Mouse (Mus musculus) intestine, embryonic 15.5 days (tissue): Measurements from ENCODE around the gene Agbl2. TPM values are rescaled to one million over a fixed set of nuclear protein-coding genes. Genes with fewer than 3 reads are reported as not detected.

Experiments used
- ATAC-seq: fragments of 200-750 bp; cut with Nextera tagmentation; 2 replicates; pipeline ENCODE4 v1.8.0; 2017; ENCODE audit warnings: moderate TSS enrichment, moderate library complexity
- H3K27ac ChIP-seq: fragments of 300-500 bp; sonication (generic); 2 replicates; pipeline ENCODE4 v1.5.1; 2015; ENCODE audit warnings: mild to moderate bottlenecking, inconsistent platforms
- H3K27me3 ChIP-seq: fragments of 300-500 bp; sonication (generic); replicated peaks from 2 replicates; pipeline ENCODE4 v1.6.1; 2015; ENCODE audit warnings: inconsistent platforms
- H3K36me3 ChIP-seq: fragments of 300-500 bp; sonication (generic); 2 replicates; pipeline ENCODE4 v1.6.1; 2015; ENCODE audit warnings: inconsistent platforms
- H3K4me1 ChIP-seq: fragments of 300-500 bp; sonication (generic); replicated peaks from 2 replicates; pipeline ENCODE4 v1.6.1; 2015; ENCODE audit warnings: inconsistent platforms
- H3K4me2 ChIP-seq: fragments of 300-500 bp; sonication (generic); replicated peaks from 2 replicates; pipeline ENCODE4 v1.6.1; 2015; ENCODE audit warnings: mild to moderate bottlenecking, inconsistent platforms
- H3K4me3 ChIP-seq: fragments of 300-500 bp; sonication (generic); replicated peaks from 2 replicates; pipeline ENCODE4 v1.5.1; 2015; ENCODE audit warnings: inconsistent platforms
- H3K9ac ChIP-seq: fragments of 300-500 bp; sonication (generic); 2 replicates; pipeline ENCODE4 v1.6.1; 2015; ENCODE audit warnings: inconsistent platforms
- H3K9me3 ChIP-seq: fragments of 300-500 bp; sonication (generic); 2 replicates; pipeline ENCODE4 v1.6.1; 2016; ENCODE audit warnings: inconsistent platforms
- WGBS: fragments of 180-500 bp; shearing (Covaris S2); methylation state at CpG from one replicate; pipeline ENCODE4 v1.1.7; 2015; 5-methylcytosine and 5-hydroxymethylcytosine counted together
- polyA plus RNA-seq: library from polyadenylated mRNA; unstranded; fragments of >200 nt; fragmentation: Nextera tagmentation; extraction: Ambion mirVana; gene quantifications from 2 replicates; pipeline ENCODE4 v1.2.1, GENCODE M21; 2015

The Agbl2 gene
- polyA plus RNA-seq, 1 experiment from 2014 or later = 0.57 TPM

- H3K27ac ChIP-seq = peak overlapping the region; percentile 85
- under 1% methylated on average over 13 of the region's 13 CpGs for WGBS
- H3K4me1 ChIP-seq = no peaks in the 10 kb centered on the region
- H3K36me3 ChIP-seq = peaks cover 13% of the 10 kb centered on the region
- H3K4me2 ChIP-seq = peak overlapping the region; percentile 54
- no peaks in the 10 kb centered on the region for H3K9me3 ChIP-seq
- H3K9ac ChIP-seq = peak overlapping the region; percentile 95
- no peak for ATAC-seq
- peak overlapping the region; percentile 87 for H3K4me3 ChIP-seq
- no peaks in the 10 kb centered on the region for H3K27me3 ChIP-seq
Observed at GRCm38 (mm10) chr2:90847681-90848050, 65.1 kb downstream of the Agbl2 start.

DNA sequence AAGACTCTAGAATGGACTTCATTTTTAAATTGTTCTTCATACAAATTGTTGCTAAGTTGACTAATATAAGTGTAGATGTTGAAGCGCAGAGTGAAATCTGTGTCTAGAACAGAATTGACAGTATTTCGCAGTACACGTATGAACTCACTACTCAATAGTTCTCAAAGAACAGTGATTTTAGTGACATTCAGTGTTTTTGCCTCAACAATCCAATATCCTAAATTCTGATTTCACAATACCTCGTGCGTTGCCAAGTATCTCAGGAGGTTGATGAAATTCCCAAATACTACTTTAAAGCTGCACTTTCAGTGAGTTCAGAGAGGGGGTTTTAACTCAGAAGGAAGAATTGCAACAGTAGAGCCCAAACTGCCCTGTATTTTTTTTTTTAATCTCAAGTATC, 65.8 kb downstream of the Agbl2 start:
- Histone ChIP-seq H3K27me3 (no peaks in the 10 kb centered on the region), H3K4me2 (peak overlapping the region; percentile 54), H3K9ac (no peak overlapping the region; the same call in 1 of the 2 replicates), H3K4me1 (no peaks in the 10 kb centered on the region), H3K27ac (no peak overlapping the region), H3K4me3 (peak overlapping the region; percentile 87), H3K9me3 (no peaks in the 10 kb centered on the region), H3K36me3 (peaks cover 17% of the 10 kb centered on the region)
- no peak for ATAC-seq
- 78% methylated on average over 5 of the region's 5 CpGs for WGBS

- Histone ChIP-seq H3K27me3 (no peaks in the 10 kb centered on the region), H3K36me3 (peaks cover 18% of the 10 kb centered on the region), H3K9me3 (no peaks in the 10 kb centered on the region), H3K4me3 (no peak overlapping the region), H3K9ac (no peak overlapping the region), H3K4me2 (no peak overlapping the region), H3K4me1 (no peaks in the 10 kb centered on the region), H3K27ac (no peak overlapping the region)
- WGBS = 97% methylated on average over 1 of the region's 1 CpGs
- no peak for ATAC-seq
Observed at GRCm38 (mm10) chr2:90850401-90850800, 67.9 kb downstream of the Agbl2 start.

- Histone ChIP-seq H3K4me2 (no peak overlapping the region), H3K9ac (no peak overlapping the region), H3K4me3 (no peak overlapping the region), H3K27ac (no peak overlapping the region), H3K9me3 (no peaks in the 10 kb centered on the region), H3K27me3 (no peaks in the 10 kb centered on the region), H3K4me1 (no peaks in the 10 kb centered on the region), H3K36me3 (peaks cover 29% of the 10 kb centered on the region)
- WGBS = 98% methylated on average over 2 of the region's 2 CpGs
- ATAC-seq = no peak
Observed at GRCm38 (mm10) chr2:90861486-90861885, 79.0 kb downstream of the Agbl2 start.

- no peaks in the 10 kb centered on the region for H3K27me3 ChIP-seq
- H3K9ac ChIP-seq = no peak overlapping the region
- no peak overlapping the region for H3K4me3 ChIP-seq
- ATAC-seq = no peak
- H3K4me1 ChIP-seq = no peaks in the 10 kb centered on the region
- H3K36me3 ChIP-seq = peaks cover 28% of the 10 kb centered on the region
- no peak overlapping the region for H3K4me2 ChIP-seq
- no peaks in the 10 kb centered on the region for H3K9me3 ChIP-seq
- no peak overlapping the region for H3K27ac ChIP-seq
Observed at GRCm38 (mm10) chr2:90864184-90864583, 81.7 kb downstream of the Agbl2 start.

- Histone ChIP-seq H3K27ac (no peak overlapping the region), H3K27me3 (no peaks in the 10 kb centered on the region), H3K9ac (no peak overlapping the region), H3K4me3 (no peak overlapping the region), H3K4me2 (no peak overlapping the region), H3K4me1 (peaks cover 13% of the 10 kb centered on the region), H3K9me3 (no peaks in the 10 kb centered on the region), H3K36me3 (peaks cover 24% of the 10 kb centered on the region)
- peak; percentile 84 for ATAC-seq
- 24% methylated on average over 3 of the region's 3 CpGs for WGBS
Observed at GRCm38 (mm10) chr2:90866524-90866923, 84.0 kb downstream of the Agbl2 start.

- no peak overlapping the region for H3K4me2 ChIP-seq
- H3K9ac ChIP-seq = 0 out of 2 replicates have a peak overlapping the region, but pooled peaks have one; percentile 20
- no peaks in the 10 kb centered on the region for H3K9me3 ChIP-seq
- no peaks in the 10 kb centered on the region for H3K27me3 ChIP-seq
- ATAC-seq = peak; percentile 69
- 11% methylated on average over 4 of the region's 4 CpGs for WGBS
- H3K4me3 ChIP-seq = no peak overlapping the region
- H3K36me3 ChIP-seq = peaks cover 14% of the 10 kb centered on the region
- H3K27ac ChIP-seq = peak overlapping the region; percentile 52
- H3K4me1 ChIP-seq = peaks cover 13% of the 10 kb centered on the region
Observed at GRCm38 (mm10) chr2:90870136-90870601, 87.6 kb downstream of the Agbl2 start.

DNA sequence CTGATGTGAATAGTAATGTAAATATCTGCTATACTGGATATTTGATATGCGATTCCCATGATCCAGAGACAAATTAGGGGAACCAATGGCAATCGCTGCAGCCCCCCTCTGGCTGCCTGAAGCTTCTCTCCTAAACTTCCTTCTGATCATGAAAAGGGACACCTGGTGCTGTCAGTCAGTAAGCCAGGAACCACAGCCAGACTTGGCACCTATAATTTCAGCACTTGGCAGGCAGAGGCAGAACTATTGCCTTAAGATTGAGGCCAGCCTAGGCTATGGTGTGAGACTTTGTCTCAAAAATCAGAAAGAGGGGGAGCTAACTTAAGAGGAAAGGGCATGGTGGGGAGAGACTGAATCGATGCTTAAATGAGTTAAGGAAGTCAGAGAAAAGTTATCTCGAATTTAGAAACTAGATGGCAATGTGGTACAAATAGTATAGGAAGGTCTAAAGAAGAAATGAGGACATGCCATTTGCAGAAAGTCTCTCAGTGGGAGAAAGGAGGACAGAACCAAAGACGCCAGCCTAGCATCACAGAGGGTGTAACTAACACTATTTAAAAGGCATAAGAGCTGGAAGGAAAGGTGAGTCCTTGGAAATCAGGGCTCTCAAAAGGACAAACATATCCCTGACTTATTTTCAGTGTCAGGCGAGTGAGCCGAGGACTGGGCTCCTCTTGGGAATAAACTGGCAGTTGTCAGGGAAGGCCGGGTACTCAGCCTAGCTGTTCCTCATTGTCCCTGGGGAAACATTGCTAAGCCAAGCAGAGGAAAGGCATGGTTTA, 88.8 kb downstream of the Agbl2 start:
- Histone ChIP-seq H3K9me3 (no peaks in the 10 kb centered on the region), H3K4me2 (no peak overlapping the region), H3K4me1 (peaks cover 13% of the 10 kb centered on the region), H3K27me3 (no peaks in the 10 kb centered on the region), H3K36me3 (peaks cover 5% of the 10 kb centered on the region; the same call in 1 of the 2 replicates), H3K4me3 (no peak overlapping the region), H3K27ac (no peak overlapping the region), H3K9ac (no peak overlapping the region)
- no peak for ATAC-seq
- 69% methylated on average over 8 of the region's 8 CpGs for WGBS

DNA sequence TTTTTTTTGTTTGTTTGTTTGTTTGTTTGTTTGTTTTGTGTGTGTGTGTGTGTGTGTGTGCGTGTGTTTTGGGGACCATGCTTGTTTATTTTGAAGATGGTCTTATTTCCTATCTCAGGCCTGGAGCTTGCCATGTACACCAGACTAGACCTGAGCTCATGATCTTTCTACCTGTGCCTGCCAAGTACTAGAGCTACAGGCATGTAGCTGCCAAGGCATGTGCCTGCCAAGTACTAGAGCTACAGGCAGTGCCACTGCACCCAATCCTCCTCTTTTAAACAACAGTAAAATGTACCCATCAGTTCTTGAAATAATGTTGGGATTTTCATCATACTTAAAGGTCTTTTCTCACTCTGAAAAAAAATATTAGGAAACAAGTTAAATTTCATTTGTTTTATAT, 91.5 kb downstream of the Agbl2 start:
- no peak overlapping the region for H3K9ac ChIP-seq
- H3K4me2 ChIP-seq = no peak overlapping the region
- H3K27ac ChIP-seq = no peak overlapping the region
- no peaks in the 10 kb centered on the region for H3K9me3 ChIP-seq
- H3K4me3 ChIP-seq = no peak overlapping the region
- peaks cover 13% of the 10 kb centered on the region for H3K4me1 ChIP-seq
- H3K36me3 ChIP-seq = no peaks in the 10 kb centered on the region
- no peak for ATAC-seq
- no peaks in the 10 kb centered on the region for H3K27me3 ChIP-seq
- 82% methylated on average over 1 of the region's 1 CpGs for WGBS

DNA sequence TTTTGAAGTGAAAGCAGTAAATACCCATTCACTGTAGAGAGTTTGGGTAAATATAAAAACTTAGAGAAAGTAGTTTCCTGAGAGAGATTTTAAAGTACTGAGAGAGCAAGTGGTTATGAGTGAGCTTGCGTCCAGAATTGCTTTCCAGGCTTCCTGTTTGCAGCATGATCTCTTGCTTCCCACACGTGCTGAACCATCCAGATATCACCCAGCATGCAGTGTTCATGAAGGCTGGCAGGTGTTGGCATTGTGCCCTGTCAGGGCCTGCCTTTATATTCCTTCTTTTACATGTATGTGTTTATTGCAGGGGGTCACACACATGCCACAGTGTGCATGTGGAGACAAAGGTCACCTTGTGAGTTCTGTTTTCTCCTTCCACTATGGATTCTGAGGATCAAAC, 92.7 kb downstream of the Agbl2 start:
- WGBS = 70% methylated on average over 2 of the region's 2 CpGs
- no peak overlapping the region for H3K4me3 ChIP-seq
- ATAC-seq = no peak

GRCm38 (mm10) chr2:90877584-90878259, 95.2 kb downstream of the Agbl2 start:
- WGBS = 49% methylated on average over 5 of the region's 5 CpGs
- Histone ChIP-seq H3K27me3 (no peaks in the 10 kb centered on the region), H3K4me1 (no peaks in the 10 kb centered on the region), H3K36me3 (no peaks in the 10 kb centered on the region), H3K27ac (no peak overlapping the region), H3K9ac (no peak overlapping the region), H3K9me3 (no peaks in the 10 kb centered on the region), H3K4me2 (no peak overlapping the region), H3K4me3 (no peak overlapping the region)
- ATAC-seq = no peak

More for the DNA sequence above, 92.7 kb downstream of the Agbl2 start:
- no peaks in the 10 kb centered on the region for H3K27me3 ChIP-seq
- no peak overlapping the region for H3K9ac ChIP-seq
- no peaks in the 10 kb centered on the region for H3K9me3 ChIP-seq
- H3K4me1 ChIP-seq = peaks cover 6% of the 10 kb centered on the region; the same call in 1 of the 2 replicates
- no peak overlapping the region for H3K4me2 ChIP-seq
- H3K36me3 ChIP-seq = no peaks in the 10 kb centered on the region
- H3K27ac ChIP-seq = no peak overlapping the region

- H3K9ac ChIP-seq = no peak overlapping the region
- no peaks in the 10 kb centered on the region for H3K27me3 ChIP-seq
- no peak for ATAC-seq
- no peaks in the 10 kb centered on the region for H3K36me3 ChIP-seq
- no peaks in the 10 kb centered on the region for H3K4me1 ChIP-seq
- H3K4me3 ChIP-seq = no peak overlapping the region
- no peak overlapping the region for H3K4me2 ChIP-seq
- no peaks in the 10 kb centered on the region for H3K9me3 ChIP-seq
- no peak overlapping the region for H3K27ac ChIP-seq
Observed at GRCm38 (mm10) chr2:90879419-90879818, 96.9 kb downstream of the Agbl2 start.
